Mouse (Mus musculus): ENCODE data around the gene Dpep3.

DNA sequence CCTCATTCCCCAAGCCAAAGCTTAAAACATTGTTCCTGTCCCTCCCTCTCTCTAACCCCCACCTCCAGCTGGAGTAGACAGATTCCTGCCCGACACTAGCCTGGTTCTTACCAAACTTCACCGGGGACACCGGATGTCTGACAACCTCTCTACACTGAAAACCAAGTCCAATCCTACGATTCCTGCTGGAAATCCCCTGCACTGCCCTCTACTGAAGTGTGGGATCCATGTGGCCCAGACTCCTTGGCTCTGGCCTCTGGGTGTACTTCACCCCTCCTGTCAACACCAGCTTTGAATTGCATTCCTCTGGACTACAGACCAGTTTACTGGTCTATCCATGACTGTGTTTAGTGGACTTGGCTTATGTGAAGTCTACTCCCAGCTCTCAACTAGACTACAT lies 22.7 kb downstream of the Dpep3 start:
- no peak for TF ChIP-seq CTCF (IDR thresholded peaks at IDR 0.05; ENCODE audit: low read depth)
- no peak for TF ChIP-seq EP300 (optimal IDR thresholded peaks at IDR 0.05)
